Mouse (Mus musculus): ENCODE data around the gene Olfr743.
"Not testable (repeated sequence)": the region's sequence is repeated elsewhere in the genome, so short reads cannot be mapped to it uniquely, and the experiment has no call there.

The Olfr743 gene

GRCm38 (mm10) chr14:50521539-50521938, at the start of gene Olfr743:
Olfr743 (plus strand) TSS chr14:50521839.
- no peak for DNase-seq (ENCODE audit: low read depth)

- no peak for DNase-seq (ENCODE audit: low read depth)
Measured at GRCm38 (mm10) chr14:50472438-50472837, 49.2 kb upstream of the Olfr743 start, which contains the start of gene Olfr741. Olfr741 (plus strand) TSS chr14:50472738.

GRCm38 (mm10) chr14:50478406-50478805, 43.2 kb upstream of the Olfr743 start:
- DNase-seq (ENCODE audit: low read depth), result no peak

- DNase-seq (ENCODE audit: low read depth), result no peak
Measured at GRCm38 (mm10) chr14:50503300-50503699, 18.3 kb upstream of the Olfr743 start, which contains the start of gene Olfr742. Olfr742 (plus strand) TSS chr14:50503600.

- DNase-seq (ENCODE audit: low read depth), result no peak
Measured at GRCm38 (mm10) chr14:50552734-50553133, 31.1 kb downstream of the Olfr743 start.

- DNase-seq (ENCODE audit: low read depth), result not testable (repeated sequence)
Measured at GRCm38 (mm10) chr14:50573056-50573455, 51.4 kb downstream of the Olfr743 start.
